Mouse (Mus musculus) stomach, postnatal 0 days (tissue): ENCODE measurements around the gene Idua. TPM values are rescaled to one million over a fixed set of nuclear protein-coding genes. Genes with fewer than 3 reads are reported as not detected.

Experiments
- ATAC-seq: fragments of 200-750 bp; cut with Nextera tagmentation; 2 replicates; pipeline ENCODE4 v1.8.0; 2017; ENCODE audit not compliant: low FRiP score, low TSS enrichment
- DNase-seq: peaks from one replicate; pipeline ENCODE4 v3.0.0-alpha.2; 2016; ENCODE audit warnings: low spot score
- H3K27ac ChIP-seq: fragments of 300-500 bp; sonication (generic); replicated peaks from 2 replicates; pipeline ENCODE4 v1.5.1; 2014; ENCODE audit warnings: mild to moderate bottlenecking, control low read depth
- H3K27me3 ChIP-seq: fragments of 300-500 bp; sonication (generic); 2 replicates; pipeline ENCODE4 v1.6.1; 2014; ENCODE audit warnings: low read length; ENCODE audit not compliant: control insufficient read depth, insufficient read depth
- H3K36me3 ChIP-seq: fragments of 300-500 bp; sonication (generic); 2 replicates; pipeline ENCODE4 v1.6.1; 2014; ENCODE audit warnings: low read length, mixed read lengths; ENCODE audit not compliant: control insufficient read depth, insufficient read depth
- H3K4me1 ChIP-seq: fragments of 300-500 bp; sonication (generic); replicated peaks from 2 replicates; pipeline ENCODE4 v1.6.1; 2014; ENCODE audit warnings: antibody characterized with exemption; ENCODE audit not compliant: control insufficient read depth, insufficient read depth
- H3K4me2 ChIP-seq: fragments of 300-500 bp; sonication (generic); replicated peaks from 2 replicates; pipeline ENCODE4 v1.6.1; 2014; ENCODE audit warnings: low read depth, mild to moderate bottlenecking, control low read depth, moderate library complexity
- H3K4me3 ChIP-seq: fragments of 300-500 bp; sonication (generic); 2 replicates; pipeline ENCODE4 v1.5.1; 2014; ENCODE audit warnings: low read depth, low read length, control low read depth
- H3K9ac ChIP-seq: fragments of 300-500 bp; sonication (generic); 2 replicates; pipeline ENCODE4 v1.6.1; 2014; ENCODE audit warnings: mild to moderate bottlenecking, low read length, control low read depth, mixed read lengths
- H3K9me3 ChIP-seq: fragments of 300-500 bp; sonication (generic); 2 replicates; pipeline ENCODE4 v1.6.1; 2016; ENCODE audit warnings: low read length; ENCODE audit not compliant: control insufficient read depth
- CTCF ChIP-seq: IDR thresholded peaks from 2 replicates; pipeline ENCODE4 v1.5.1; 2016; ENCODE audit warnings: antibody characterized with exemption, low read depth, mild to moderate bottlenecking, moderate library complexity
- EP300 ChIP-seq: optimal IDR thresholded peaks from 2 replicates; pipeline ENCODE3; 2016; ENCODE audit warnings: antibody characterized with exemption
- WGBS: fragments of 180-500 bp; shearing (Covaris S2); extraction: QIAGEN DNeasy Blood & Tissue Kit; methylation state at CpG from one replicate; pipeline ENCODE4 v1.1.7; 2014; 5-methylcytosine and 5-hydroxymethylcytosine counted together
- polyA plus RNA-seq: library from polyadenylated mRNA; unstranded; fragments of >200 nt; fragmentation: Nextera tagmentation; extraction: Ambion mirVana; gene quantifications from 2 replicates; pipeline ENCODE4 v1.2.1, GENCODE M21; 2015

Idua gene
- polyA plus RNA-seq, 1 experiment from 2014 or later: 5.3 TPM

DNA sequence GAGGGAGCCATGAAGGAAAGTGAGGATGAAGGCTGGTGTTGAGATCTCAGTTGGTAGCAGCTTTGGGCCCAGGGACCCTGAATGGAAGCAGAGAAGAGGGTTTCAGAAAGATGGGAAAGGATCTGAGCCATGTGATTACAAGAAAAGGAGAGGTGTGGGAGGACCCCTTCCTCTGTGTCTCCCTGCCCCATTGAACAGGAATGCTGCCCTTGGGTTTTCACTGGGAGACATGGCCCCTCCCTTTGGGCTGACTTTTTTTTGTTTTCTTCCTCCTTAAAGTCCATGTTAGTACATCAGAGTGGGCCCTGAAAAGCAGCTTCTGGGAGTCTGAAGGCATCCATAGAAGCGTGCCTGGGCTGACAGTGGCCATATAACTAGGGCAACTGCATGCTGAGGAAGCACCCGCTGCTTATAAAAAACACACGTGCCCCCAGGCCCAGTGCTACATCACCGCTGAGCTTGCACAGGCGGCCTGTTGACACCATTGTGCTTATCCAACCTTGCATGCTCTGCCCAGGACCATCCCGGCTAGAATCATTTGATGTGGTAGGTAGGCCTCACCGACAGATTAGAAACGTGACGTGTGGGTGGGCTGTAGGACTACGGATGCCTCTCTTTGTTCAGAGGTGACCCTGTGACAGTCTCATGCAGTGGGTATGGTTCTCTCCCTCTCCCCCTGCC, 41.4 kb downstream of the Idua start:
- H3K9ac ChIP-seq: no peak overlapping the region
- H3K4me3 ChIP-seq: no peak overlapping the region
- H3K4me2 ChIP-seq: no peak overlapping the region
- H3K36me3 ChIP-seq: peaks cover 8% of the 10 kb centered on the region; the same call in 1 of the 2 replicates
- ATAC-seq (no peak), DNase-seq (no peak)
- no peaks in the 10 kb centered on the region for H3K27me3 ChIP-seq
- TF ChIP-seq EP300 (no peak), CTCF (no peak)
- H3K27ac ChIP-seq: peak overlapping the region; percentile 88
- 78% methylated on average over 10 of the region's 10 CpGs for WGBS
- H3K4me1 ChIP-seq: 0 out of 2 replicates have a peak, but pooled peaks cover 2% of the 10 kb centered on the region
- no peaks in the 10 kb centered on the region for H3K9me3 ChIP-seq

- 69% methylated on average over 12 of the region's 12 CpGs for WGBS
- Histone ChIP-seq H3K9me3 (no peaks in the 10 kb centered on the region), H3K4me3 (no peak overlapping the region), H3K27ac (no peak overlapping the region), H3K36me3 (peaks cover 8% of the 10 kb centered on the region; the same call in 1 of the 2 replicates), H3K27me3 (no peaks in the 10 kb centered on the region), H3K9ac (no peak overlapping the region), H3K4me1 (0 out of 2 replicates have a peak, but pooled peaks cover 2% of the 10 kb centered on the region), H3K4me2 (no peak overlapping the region)
- DNase-seq (peak; percentile 61), ATAC-seq (peak; percentile 19)
- TF ChIP-seq EP300 (no peak), CTCF (no peak)
These were observed 43.9 kb downstream of the Idua start for GRCm38 (mm10) chr5:108703754-108704626.

GRCm38 (mm10) chr5:108707758-108708157, 47.6 kb downstream of the Idua start:
- no peak overlapping the region for H3K4me3 ChIP-seq
- no peak overlapping the region for H3K4me2 ChIP-seq
- 0 out of 2 replicates have a peak, but pooled peaks cover 2% of the 10 kb centered on the region for H3K4me1 ChIP-seq
- peaks cover 8% of the 10 kb centered on the region; the same call in 1 of the 2 replicates for H3K36me3 ChIP-seq
- no peaks in the 10 kb centered on the region for H3K27me3 ChIP-seq
- no peak overlapping the region for H3K9ac ChIP-seq
- H3K9me3 ChIP-seq: no peaks in the 10 kb centered on the region
- WGBS: 85% methylated on average over 2 of the region's 2 CpGs
- DNase-seq (no peak), ATAC-seq (no peak)
- no peak for TF ChIP-seq CTCF
- TF ChIP-seq EP300: no peak
- no peak overlapping the region for H3K27ac ChIP-seq

GRCm38 (mm10) chr5:108708419-108708818, 48.3 kb downstream of the Idua start:
- TF ChIP-seq CTCF: no peak
- no peak for TF ChIP-seq EP300

DNA sequence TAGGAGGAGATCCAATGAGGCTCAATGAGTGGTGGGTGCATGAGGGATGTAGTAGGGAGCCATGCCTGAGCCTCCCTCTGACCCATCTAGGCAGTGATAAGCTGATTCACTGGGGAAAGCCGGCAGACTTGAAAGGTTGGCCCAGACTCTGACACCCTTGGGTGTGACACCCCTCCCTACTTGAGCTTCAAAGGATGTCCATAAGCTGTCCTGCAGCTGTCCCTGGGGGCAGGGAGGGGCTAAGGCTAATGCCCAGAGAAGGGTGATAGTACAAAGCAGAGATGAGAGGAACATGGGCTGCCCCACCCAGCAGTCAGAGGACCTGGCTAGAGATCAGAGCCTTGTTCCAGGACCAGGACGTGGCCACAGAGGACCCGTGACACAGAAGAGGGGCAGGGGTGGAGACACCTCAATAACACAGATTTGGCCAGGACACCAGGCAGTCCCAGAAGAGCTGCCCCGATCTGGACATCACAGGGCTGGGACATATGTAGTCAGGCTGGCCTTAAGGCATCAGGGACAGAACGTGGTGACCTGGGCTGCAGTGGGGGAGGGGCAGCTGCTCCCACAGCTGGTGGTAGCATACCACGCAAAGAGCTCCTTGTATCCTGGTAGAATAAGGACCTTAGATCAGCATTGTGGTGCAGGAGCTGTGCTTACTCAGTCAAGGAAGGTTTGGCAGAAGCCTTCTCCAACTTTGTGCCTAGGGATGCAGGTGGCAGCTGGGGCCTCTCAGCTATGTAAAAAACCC, 49.0 kb downstream of the Idua start:
- Histone ChIP-seq H3K4me1 (no peaks in the 10 kb centered on the region), H3K4me3 (no peak overlapping the region), H3K27ac (no peak overlapping the region), H3K36me3 (peaks cover 8% of the 10 kb centered on the region; the same call in 1 of the 2 replicates), H3K27me3 (no peaks in the 10 kb centered on the region), H3K9ac (no peak overlapping the region), H3K4me2 (no peak overlapping the region), H3K9me3 (no peaks in the 10 kb centered on the region)
- no peak for TF ChIP-seq CTCF
- TF ChIP-seq EP300: no peak
- 46% methylated on average over 6 of the region's 6 CpGs for WGBS
- DNase-seq: no peak
- peak; percentile 14; the same call in 1 of the 2 replicates for ATAC-seq

More at GRCm38 (mm10) chr5:108708419-108708818, 48.3 kb downstream of the Idua start:
- no peaks in the 10 kb centered on the region for H3K27me3 ChIP-seq
- H3K9ac ChIP-seq: no peak overlapping the region
- no peak overlapping the region for H3K4me3 ChIP-seq
- H3K27ac ChIP-seq: no peak overlapping the region
- no peaks in the 10 kb centered on the region for H3K9me3 ChIP-seq
- H3K36me3 ChIP-seq: peaks cover 8% of the 10 kb centered on the region; the same call in 1 of the 2 replicates
- H3K4me2 ChIP-seq: no peak overlapping the region
- whole genome bisulfite sequencing: 95% methylated on average over 1 of the region's 1 CpGs
- 0 out of 2 replicates have a peak, but pooled peaks cover 2% of the 10 kb centered on the region for H3K4me1 ChIP-seq
- DNase-seq (no peak), ATAC-seq (no peak)
